8 mouse cellular contexts compared by ENCODE assay signal in the genomic region with DNA sequence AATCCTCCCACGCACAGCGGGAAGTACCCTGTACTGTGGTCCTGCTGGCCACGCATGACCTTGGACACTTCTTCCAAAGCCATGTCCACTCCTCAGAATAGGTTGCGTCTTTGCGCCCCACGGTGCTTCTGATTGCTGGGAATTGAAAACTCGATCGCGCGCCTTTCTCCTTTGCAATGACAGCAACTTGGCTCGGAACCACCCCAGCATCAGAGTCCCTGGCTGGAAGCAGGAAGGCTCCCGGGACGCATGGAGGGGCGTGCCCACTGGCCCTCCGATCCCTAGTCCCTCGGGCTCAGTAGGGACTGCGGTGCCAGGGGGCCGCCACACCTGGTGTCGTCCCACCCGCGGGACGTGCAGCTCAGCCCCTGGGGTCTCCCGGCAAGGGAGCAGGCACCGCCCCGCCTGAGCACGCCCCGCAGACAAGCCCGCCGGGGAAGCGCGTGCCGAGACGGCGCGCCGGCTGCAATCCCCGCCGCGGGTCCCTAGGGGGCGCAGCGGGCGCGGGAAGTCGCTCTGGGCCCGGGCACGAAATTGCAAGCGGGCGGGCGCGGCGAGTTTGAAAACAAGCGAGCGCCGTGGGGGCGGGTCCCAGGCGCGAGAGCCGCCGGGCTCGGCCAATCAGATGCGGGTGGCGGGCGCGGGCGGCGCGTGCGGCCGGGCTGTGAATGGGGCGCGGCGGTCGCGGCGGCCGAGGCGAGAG. TPM values are rescaled to one million over a fixed set of nuclear protein-coding genes. Genes with fewer than 3 reads are reported as not detected.
A peak's percentile ranks its signal among the peaks of the same experiment; 100 is the strongest.
DNase-seq lines count a peak whose midpoint lies in the region; ATAC-seq and TF ChIP-seq lines count a peak whose summit lies in the region.

A gene (plus strand): TSS at position 650 of the 703 bp plus-strand sequence.

- peak; percentile 81 to 82 for ATAC-seq in hematopoietic stem cell, adult 5-6 weeks (replicated peaks in 1 of 2; ENCODE audit: insufficient read depth in 1 of 2, low FRiP score in 2 of 2, low TSS enrichment in 1 of 2, low read depth in 1 of 2, poor library complexity in 2 of 2, severe bottlenecking in 2 of 2)
- ATAC-seq in lung, embryonic 14.5 days (ENCODE audit: insufficient read depth): peak; percentile 97

- peak within 1 kb of the TSS; percentile 94 for H3K4me2 ChIP-seq in lung, embryonic 14.5 days

- peak within 1 kb of the TSS; percentile 69 for H3K9ac ChIP-seq in lung, embryonic 14.5 days

- under 1% methylated on average over 76 of the region's 77 CpGs for WGBS in lung, embryonic 14.5 days

- peaks cover 46% of the 10 kb centered on the region for H3K27me3 ChIP-seq in lung, embryonic 14.5 days (ENCODE audit: insufficient read depth, low read length)

- no peaks in the 10 kb centered on the region for H3K9me3 ChIP-seq in lung, embryonic 14.5 days (ENCODE audit: low read depth, low read length)

- peak within 1 kb of the TSS; percentile 55 for H3K4me3 ChIP-seq in lung, embryonic 14.5 days (ENCODE audit: low read depth, low read length)

- H3K36me3 ChIP-seq in lung, embryonic 14.5 days (ENCODE audit: insufficient read depth): no peaks in the 10 kb centered on the region

- DNase-seq in Muller cell, postnatal 12 days (ENCODE audit: inconsistent ontology term): peak; percentile 98
- DNase-seq in cerebellum, adult 8-10 months: peak; percentile 90
- DNase-seq in frontal cortex, adult 2 months (ENCODE audit: extremely low spot score in 1 of 2, low spot score in 1 of 2): peak; percentile 59 to 94
- DNase-seq in layer of hippocampus, adult 8-10 months (ENCODE audit: low spot score in 2 of 2): peak; percentile 77 to 89
- peak; percentile 99 for DNase-seq in lung, embryonic 14.5 days
- DNase-seq in ovary, adult 18-20 months (ENCODE audit: low spot score): peak; percentile 90
- peak; percentile 75 for DNase-seq in thymus, adult 18-20 months

- TF ChIP-seq CTCF in lung, embryonic 14.5 days (IDR thresholded peaks at IDR 0.05; ENCODE audit: low read depth): peak; percentile 57

- H3K27ac ChIP-seq in lung, embryonic 14.5 days (ENCODE audit: low read depth): no peak within 1 kb of the TSS

- H3K4me1 ChIP-seq in lung, embryonic 14.5 days (ENCODE audit: insufficient read depth): no peaks in the 10 kb centered on the region; the same call in 1 of the 2 replicates

RNA-seq across cellular contexts. Expression of the gene that starts here (rescaled TPM):
- polyA plus RNA-seq in frontal cortex, adult 2 months (2012; rRNA removed): 3.5 and 4.0 TPM in 2 replicates
- total RNA-seq in hematopoietic stem cell, adult 5-6 weeks (2017): 0.63 and 1.1 TPM in 2 replicates
- 1 to 10 TPM; 3.7 to 8.1 (median 5.6) TPM for total RNA-seq in layer of hippocampus, adult 8-10 months (2022)
- polyA plus RNA-seq in lung, embryonic 14.5 days (2014; fragmentation: Nextera tagmentation; extraction: Ambion mirVana): 1.0 and 1.6 TPM in 2 replicates
